Mouse (Mus musculus): ENCODE results near the gene Lingo1. TPM values are rescaled to one million over a fixed set of nuclear protein-coding genes. Genes with fewer than 3 reads are reported as not detected.

Gene Lingo1
- total RNA-seq (2021), result 100 to 1,000 TPM; 263 to 279 TPM

DNA sequence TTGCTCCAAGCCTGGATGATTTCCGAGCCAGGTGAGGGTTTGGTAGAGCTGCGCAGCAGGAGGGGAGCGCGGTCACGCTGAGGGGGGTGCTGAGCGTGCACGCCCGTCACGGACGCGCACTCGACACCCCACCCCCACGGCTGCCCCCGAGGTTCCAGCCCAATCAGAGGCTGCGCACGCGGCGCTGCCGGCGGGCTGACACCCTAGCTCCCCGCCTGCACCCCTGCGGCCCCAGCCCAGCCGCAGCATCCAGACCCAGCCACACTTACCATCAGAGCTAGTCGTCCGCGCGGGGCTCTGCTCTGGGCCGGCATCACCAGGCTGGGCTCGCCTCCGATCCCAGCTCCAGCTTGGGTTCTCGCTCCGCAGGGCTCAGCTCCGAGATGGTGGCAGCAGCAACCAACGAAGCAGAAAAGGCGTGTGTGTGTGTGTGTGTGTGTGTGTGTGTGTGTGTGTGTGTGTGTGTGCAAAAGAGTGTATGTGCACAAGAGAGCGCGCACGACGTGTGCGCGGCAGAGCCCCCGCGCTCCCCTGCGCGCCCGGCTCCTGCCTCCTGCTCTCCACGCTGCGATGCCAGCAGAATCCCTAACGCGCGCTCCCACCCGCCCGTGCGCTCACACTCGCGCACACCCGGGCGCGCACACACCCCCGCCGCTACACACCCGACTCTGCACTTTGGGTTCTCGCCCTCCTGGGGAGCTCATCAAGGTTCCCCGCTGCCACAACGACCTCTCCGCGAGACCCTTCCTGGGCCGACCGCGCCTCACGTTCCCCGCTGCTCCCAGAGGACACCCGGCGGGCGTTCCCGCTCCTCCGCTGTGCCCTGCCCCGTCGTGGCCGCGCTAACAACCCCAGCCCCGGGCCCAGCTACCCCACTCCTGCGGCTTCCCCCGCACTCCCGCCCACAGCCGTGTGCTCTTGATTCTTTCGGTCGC, at the start of gene Lingo1:
Lingo1 (minus strand) TSS at position 748 of the 935 bp plus-strand sequence.
- peak; percentile 67 to 71 for DNase-seq (ENCODE audit: extremely low spot score in 1 of 2, low spot score in 1 of 2)

DNA sequence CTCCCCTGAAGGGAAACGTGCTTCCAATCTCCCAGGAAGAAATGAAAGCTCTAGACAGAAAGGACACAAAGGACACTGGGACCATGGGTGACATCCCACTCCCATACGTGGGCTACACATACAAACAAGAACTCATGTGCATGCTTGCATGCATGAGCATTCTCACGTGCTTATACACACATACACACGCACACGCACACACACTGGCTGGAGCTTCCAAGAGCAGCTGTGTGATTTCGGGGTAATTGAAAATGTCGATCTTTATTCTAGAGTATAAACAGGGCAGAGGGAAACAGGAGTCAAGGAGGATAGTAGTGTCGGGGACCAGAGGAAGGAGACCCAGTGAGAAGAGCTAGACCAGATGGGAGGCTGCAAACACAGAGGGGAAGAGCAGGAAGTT, 48.4 kb upstream of the Lingo1 start:
- no peak for DNase-seq (ENCODE audit: extremely low spot score in 1 of 2, low spot score in 1 of 2)

- peak; percentile 59 to 77 for DNase-seq (ENCODE audit: extremely low spot score in 1 of 2, low spot score in 1 of 2)
Observed at GRCm38 (mm10) chr9:56843679-56844188, 47.5 kb upstream of the Lingo1 start.

- no peak for DNase-seq (ENCODE audit: extremely low spot score in 1 of 2, low spot score in 1 of 2)
Observed at GRCm38 (mm10) chr9:56842303-56842719, 46.0 kb upstream of the Lingo1 start.

DNA sequence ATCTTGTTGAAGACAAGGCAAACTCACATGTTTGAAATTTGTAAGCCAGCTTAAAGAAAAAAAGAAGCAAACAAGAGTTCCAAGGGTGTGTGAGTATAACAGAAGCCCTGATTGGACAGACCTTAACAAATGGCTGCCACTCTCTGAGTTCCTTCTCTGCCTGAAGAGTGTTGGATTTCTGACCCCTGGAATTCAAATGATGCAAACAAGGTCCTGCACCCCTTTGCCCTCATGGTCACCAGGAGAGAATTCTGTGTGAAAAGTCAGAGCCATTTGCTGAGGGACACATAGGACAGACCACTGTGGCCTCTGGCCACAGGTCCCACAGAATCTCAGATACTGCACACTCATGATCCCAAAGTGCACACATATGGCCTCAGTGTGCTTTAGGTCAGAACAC, 45.6 kb upstream of the Lingo1 start:
- DNase-seq (ENCODE audit: extremely low spot score in 1 of 2, low spot score in 1 of 2), result no peak

DNA sequence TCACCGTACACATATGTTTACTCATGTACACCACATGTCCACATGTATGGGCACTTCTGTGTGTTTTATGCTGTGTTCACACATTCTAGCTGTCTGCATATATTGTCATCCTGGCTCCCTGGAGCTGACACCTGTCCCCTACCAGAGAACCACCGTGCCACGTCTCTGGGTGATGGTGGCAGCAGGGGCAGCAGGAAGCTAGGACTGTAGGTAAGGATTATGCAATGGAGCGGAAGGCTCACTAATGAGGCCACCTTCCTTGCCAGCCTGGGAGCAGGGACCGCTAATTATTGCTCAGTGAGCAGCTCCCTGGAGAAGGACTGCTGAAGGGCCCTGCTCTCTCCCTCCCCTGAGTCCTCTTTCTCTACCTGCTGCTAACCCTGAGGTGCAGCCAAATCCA, 44.5 kb upstream of the Lingo1 start:
- no peak for DNase-seq (ENCODE audit: extremely low spot score in 1 of 2, low spot score in 1 of 2)

- DNase-seq (ENCODE audit: extremely low spot score in 1 of 2, low spot score in 1 of 2), result no peak
Observed at GRCm38 (mm10) chr9:56835152-56835551, 38.9 kb upstream of the Lingo1 start.

DNA sequence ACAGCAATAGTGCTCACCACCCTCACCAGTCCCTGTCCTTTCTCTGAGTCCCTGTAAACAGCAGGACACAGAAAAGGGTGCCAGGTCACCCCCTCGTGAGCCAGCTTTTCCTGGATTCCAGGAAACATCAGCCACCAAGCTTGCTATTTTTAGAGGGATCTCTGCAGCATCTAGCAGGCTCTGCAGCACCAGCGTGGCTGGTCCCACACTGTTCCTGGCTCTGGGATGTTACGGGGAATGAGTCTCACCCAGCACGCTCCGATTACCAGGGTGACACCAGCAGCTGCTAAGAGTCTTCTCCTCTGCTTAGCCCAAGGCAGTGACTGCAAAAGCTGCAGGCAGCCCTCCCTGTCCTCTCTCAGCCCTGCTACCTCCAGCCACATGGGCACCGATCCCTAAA, 36.6 kb upstream of the Lingo1 start:
- no peak for DNase-seq (ENCODE audit: extremely low spot score in 1 of 2, low spot score in 1 of 2)

GRCm38 (mm10) chr9:56831904-56832303, 35.6 kb upstream of the Lingo1 start:
- no peak for DNase-seq (ENCODE audit: extremely low spot score in 1 of 2, low spot score in 1 of 2)

GRCm38 (mm10) chr9:56830162-56830561, 33.9 kb upstream of the Lingo1 start:
- no peak for DNase-seq (ENCODE audit: extremely low spot score in 1 of 2, low spot score in 1 of 2)

DNA sequence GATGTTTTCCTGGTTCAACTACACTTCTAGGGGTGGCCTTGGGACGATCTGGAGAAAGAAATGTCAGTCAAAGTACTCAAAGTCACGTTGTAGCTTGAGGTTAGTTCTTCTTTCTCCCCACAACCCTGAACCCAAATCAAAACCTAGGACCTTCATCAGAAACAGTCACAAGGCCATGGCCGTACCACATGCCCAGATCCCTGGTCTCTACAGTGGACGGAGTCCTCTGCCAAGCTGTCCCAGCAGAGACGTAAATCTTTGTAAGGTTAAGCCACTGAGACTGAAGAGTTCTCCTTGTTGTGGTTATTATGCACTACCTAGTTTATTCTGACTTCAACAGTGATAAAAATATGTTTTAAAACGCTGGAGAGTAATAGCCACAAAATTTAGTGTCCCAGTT, 32.6 kb upstream of the Lingo1 start:
- no peak for DNase-seq (ENCODE audit: extremely low spot score in 1 of 2, low spot score in 1 of 2)

DNA sequence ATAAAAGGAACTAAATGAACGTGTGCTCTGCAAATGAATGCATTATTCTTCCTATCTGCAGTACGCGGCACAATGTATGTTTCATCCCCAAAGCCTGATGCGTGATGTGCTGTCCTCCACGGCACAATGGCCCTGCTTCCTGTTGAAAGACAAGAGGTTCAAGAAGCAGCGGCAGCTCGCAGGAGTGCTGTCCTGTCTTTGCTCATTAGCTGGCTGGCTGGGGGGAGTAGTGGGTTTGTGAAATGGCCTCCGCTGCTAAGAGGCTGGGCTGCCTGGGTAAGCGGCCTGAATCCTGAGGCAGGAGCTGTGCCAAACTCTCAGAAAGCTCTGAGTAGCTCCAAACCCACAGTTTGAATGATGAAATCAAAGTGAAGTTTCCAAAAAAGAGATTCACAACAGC, 31.9 kb upstream of the Lingo1 start:
- no peak for DNase-seq (ENCODE audit: extremely low spot score in 1 of 2, low spot score in 1 of 2)

DNA sequence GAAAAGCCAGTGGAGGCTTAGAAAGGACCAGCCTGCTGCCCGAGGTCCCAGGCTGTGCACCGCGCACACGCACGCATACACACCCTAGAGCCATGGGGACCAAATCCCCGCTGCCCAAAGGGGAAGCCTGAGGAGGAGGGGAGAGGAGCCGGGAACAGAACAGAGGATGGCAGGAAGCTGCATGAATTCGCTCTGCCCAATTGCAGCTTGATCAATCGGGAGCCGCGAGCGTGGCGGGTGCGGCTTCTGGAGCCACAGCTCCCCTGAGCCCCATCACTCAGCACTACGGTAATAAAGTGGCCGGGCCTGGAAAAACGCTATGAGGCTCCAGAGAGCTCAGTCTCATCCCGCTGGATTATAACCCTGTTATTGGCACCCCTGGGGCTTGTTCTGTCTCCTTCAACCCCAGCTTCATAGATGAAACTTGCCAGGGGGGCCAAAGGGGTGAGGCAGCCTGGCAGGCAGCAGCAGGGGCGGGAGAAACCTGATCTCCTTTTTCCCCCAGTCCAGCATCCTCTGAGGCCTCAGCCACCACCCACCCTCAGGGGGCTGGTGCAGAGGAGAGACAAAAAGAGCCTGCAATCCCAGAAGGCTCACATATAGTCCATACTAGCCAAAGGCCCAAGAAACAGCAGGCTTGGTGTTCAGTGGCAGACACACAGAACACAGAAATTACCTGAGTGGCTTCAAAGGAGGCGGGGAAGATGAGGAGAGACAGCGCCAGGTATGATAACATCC, 29.4 kb upstream of the Lingo1 start:
- DNase-seq (ENCODE audit: extremely low spot score in 1 of 2, low spot score in 1 of 2), result no peak

- DNase-seq (ENCODE audit: extremely low spot score in 1 of 2, low spot score in 1 of 2), result peak in 1 of 2 experiments; percentile 39
Observed at GRCm38 (mm10) chr9:56824900-56825299, 28.6 kb upstream of the Lingo1 start.

DNA sequence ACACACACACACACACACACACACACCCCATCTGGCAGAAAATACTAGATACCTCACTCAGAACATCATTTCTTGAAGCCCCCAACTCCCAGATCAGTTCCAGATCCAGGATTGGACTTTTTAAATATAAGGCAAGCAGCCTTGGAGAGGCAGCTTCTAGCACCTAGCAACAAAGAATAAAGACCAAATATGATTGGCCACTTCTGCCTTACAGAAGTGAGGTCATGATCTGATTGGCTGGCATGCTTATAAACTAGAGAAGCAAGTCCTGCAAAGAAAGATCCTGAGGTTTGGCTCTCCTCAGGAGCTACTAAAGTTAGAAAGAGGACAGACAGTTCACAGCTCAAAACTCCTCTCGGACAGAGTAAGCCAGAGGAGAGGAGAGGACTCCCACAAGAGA, 14.6 kb upstream of the Lingo1 start:
- DNase-seq (ENCODE audit: extremely low spot score in 1 of 2, low spot score in 1 of 2), result no peak

DNA sequence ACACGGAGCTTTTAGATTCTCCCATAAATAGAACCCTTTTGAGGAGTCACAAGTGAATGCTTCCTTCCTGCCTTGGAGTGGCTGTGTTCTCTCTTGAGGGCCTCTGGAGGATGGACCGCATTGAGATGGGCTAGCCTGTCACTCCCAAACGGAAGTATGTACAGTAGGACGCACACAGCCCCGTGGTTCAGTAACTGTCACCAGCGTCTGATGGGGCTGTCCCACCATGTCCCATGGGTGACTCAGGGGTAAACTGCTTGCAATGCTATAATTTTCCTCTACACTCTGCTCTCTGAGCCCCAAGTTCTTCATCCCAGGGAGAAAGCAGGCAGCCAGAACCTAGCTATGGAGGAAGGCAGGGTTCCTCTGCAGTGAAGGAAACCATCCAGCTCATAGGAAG, 11.7 kb upstream of the Lingo1 start:
- DNase-seq (ENCODE audit: extremely low spot score in 1 of 2, low spot score in 1 of 2), result no peak

GRCm38 (mm10) chr9:56803146-56803545, 6.9 kb upstream of the Lingo1 start:
- DNase-seq (ENCODE audit: extremely low spot score in 1 of 2, low spot score in 1 of 2), result no peak

- DNase-seq (ENCODE audit: extremely low spot score in 1 of 2, low spot score in 1 of 2), result peak; percentile 61 to 84
Observed at GRCm38 (mm10) chr9:56797876-56798275, 1.6 kb upstream of the Lingo1 start.

GRCm38 (mm10) chr9:56796656-56797131, 426 bp upstream of the Lingo1 start:
- peak in 1 of 2 experiments; percentile 52 for DNase-seq (ENCODE audit: extremely low spot score in 1 of 2, low spot score in 1 of 2)

GRCm38 (mm10) chr9:56791696-56792261, 4.5 kb downstream of the Lingo1 start:
- DNase-seq (ENCODE audit: extremely low spot score in 1 of 2, low spot score in 1 of 2), result no peak

GRCm38 (mm10) chr9:56784576-56784975, 11.7 kb downstream of the Lingo1 start:
- no peak for DNase-seq (ENCODE audit: extremely low spot score in 1 of 2, low spot score in 1 of 2)
